Mouse (Mus musculus) cerebellum, adult 2 months (tissue): ENCODE results near the gene Gstm7. TPM values are rescaled to one million over a fixed set of nuclear protein-coding genes. Genes with fewer than 3 reads are reported as not detected.
A peak's percentile ranks its signal among the peaks of the same experiment; 100 is the strongest.
"Not testable (repeated sequence)": the region's sequence is repeated elsewhere in the genome, so short reads cannot be mapped to it uniquely, and the experiment has no call there.

ENCODE experiments used
- DNase-seq, 2 experiments: peaks; one replicate each; pipeline ENCODE4 v3.0.0; 2021
- H3K27ac ChIP-seq: fragments of 200-500 bp; 2 replicates; pipeline ENCODE4 v1.5.1; 2012; ENCODE audit warnings: low read length, control low read depth, inconsistent platforms; ENCODE audit not compliant: insufficient read depth
- H3K27me3 ChIP-seq: fragments of 200-500 bp; 2 replicates; pipeline ENCODE4 v1.6.1; 2012; ENCODE audit warnings: inconsistent platforms, mild to moderate bottlenecking, low read length, moderate library complexity; ENCODE audit not compliant: control insufficient read depth, insufficient read depth
- H3K4me1 ChIP-seq: fragments of 200-500 bp; 2 replicates; pipeline ENCODE4 v1.6.1; 2011; ENCODE audit warnings: low read length; ENCODE audit not compliant: control insufficient read depth, insufficient read depth
- H3K4me3 ChIP-seq: fragments of 200-500 bp; replicated peaks from 2 replicates; pipeline ENCODE3; 2011; ENCODE audit warnings: mild to moderate bottlenecking, low read depth, low read length, control low read depth; ENCODE audit not compliant: insufficient read depth
- CTCF ChIP-seq: fragments of 200-500 bp; IDR thresholded peaks from 2 replicates; pipeline ENCODE4 v1.5.1; 2011; ENCODE audit warnings: low read depth, mild to moderate bottlenecking, control low read depth, low read length, moderate library complexity, borderline replicate concordance; ENCODE audit not compliant: insufficient read depth
- POLR2A ChIP-seq: fragments of 200-500 bp; IDR thresholded peaks from 2 replicates; pipeline ENCODE4 v1.6.1; 2011; ENCODE audit warnings: low read length, control low read depth, borderline replicate concordance; ENCODE audit not compliant: insufficient read depth
- WGBS: fragments of 180-500 bp; shearing (Covaris S2); methylation state at CpG from one replicate; pipeline ENCODE4 v1.1.7; 2018; 5-methylcytosine and 5-hydroxymethylcytosine counted together
- polyA plus RNA-seq: library from polyadenylated mRNA; depleted of rRNA; stranded (reverse); fragments of >200 nt; gene quantifications from 2 replicates; pipeline ENCODE4 v1.2.3, GENCODE M21; 2012; rRNA removed

The Gstm7 gene
- 45.9 and 53.9 TPM in 2 replicates for polyA plus RNA-seq

GRCm38 (mm10) chr3:107931670-107932069, at the start of gene Gstm7:
TSS of gene Gstm7 (minus strand) at chr3:107931817.
- Histone ChIP-seq H3K4me1 (0 out of 2 replicates have a peak, but pooled peaks cover 5% of the 10 kb centered on the region), H3K4me3 (peak within 1 kb of the TSS; percentile 48), H3K27ac (peak within 1 kb of the TSS; percentile 8; the same call in 1 of the 2 replicates), H3K27me3 (no peaks in the 10 kb centered on the region)
- peak; percentile 5; the same call in 1 of the 2 replicates for TF ChIP-seq CTCF
- no peak for TF ChIP-seq POLR2A
- WGBS = 7% methylated on average over 10 of the region's 10 CpGs
- DNase-seq = peak; percentile 90 to 94

- H3K27ac ChIP-seq = no peak overlapping the region
- H3K4me1 ChIP-seq = no peaks in the 10 kb centered on the region
- WGBS = 57% methylated on average over 3 of the region's 3 CpGs
- DNase-seq = no peak
- no peak overlapping the region for H3K4me3 ChIP-seq
- TF ChIP-seq POLR2A (no peak), CTCF (no peak)
- no peaks in the 10 kb centered on the region for H3K27me3 ChIP-seq
Measured at GRCm38 (mm10) chr3:107981261-107981660, 49.6 kb upstream of the Gstm7 start.

- DNase-seq = no peak
- no peaks in the 10 kb centered on the region for H3K27me3 ChIP-seq
- H3K4me1 ChIP-seq = no peaks in the 10 kb centered on the region
- TF ChIP-seq CTCF (no peak), POLR2A (no peak)
- no peak overlapping the region for H3K4me3 ChIP-seq
- 84% methylated on average over 3 of the region's 3 CpGs for WGBS
- no peak overlapping the region for H3K27ac ChIP-seq
Measured at GRCm38 (mm10) chr3:107977691-107978090, 46.1 kb upstream of the Gstm7 start.

- Histone ChIP-seq H3K27ac (no peak overlapping the region), H3K4me3 (no peak overlapping the region), H3K4me1 (no peaks in the 10 kb centered on the region), H3K27me3 (no peaks in the 10 kb centered on the region)
- WGBS = 93% methylated on average over 1 of the region's 1 CpGs
- no peak for DNase-seq
- TF ChIP-seq POLR2A (no peak), CTCF (no peak)
Measured at GRCm38 (mm10) chr3:107974237-107974636, 42.6 kb upstream of the Gstm7 start.

- Histone ChIP-seq H3K27ac (no peak overlapping the region), H3K4me1 (no peaks in the 10 kb centered on the region), H3K27me3 (no peaks in the 10 kb centered on the region), H3K4me3 (no peak overlapping the region)
- 89% methylated on average over 3 of the region's 3 CpGs for WGBS
- DNase-seq = no peak
- TF ChIP-seq CTCF (no peak), POLR2A (no peak)
Measured at GRCm38 (mm10) chr3:107972070-107972469, 40.5 kb upstream of the Gstm7 start.

- H3K4me3 ChIP-seq, DNase-seq, H3K27me3 ChIP-seq, H3K27ac ChIP-seq, H3K4me1 ChIP-seq: not testable (repeated sequence)
- 38% methylated on average over 3 of the region's 3 CpGs for WGBS
Measured at GRCm38 (mm10) chr3:107971101-107971500, 39.5 kb upstream of the Gstm7 start.

GRCm38 (mm10) chr3:107968724-107969395, 37.2 kb upstream of the Gstm7 start, which contains the start of gene Gstm3:
TSS of gene Gstm3 (minus strand) at chr3:107969283.
- Histone ChIP-seq H3K4me1 (no peaks in the 10 kb centered on the region), H3K27me3 (no peaks in the 10 kb centered on the region; the same call in 1 of the 2 replicates), H3K27ac (no peak within 1 kb of the TSS), H3K4me3 (no peak within 1 kb of the TSS)
- TF ChIP-seq POLR2A (no peak), CTCF (no peak)
- 73% methylated on average over 13 of the region's 13 CpGs for WGBS
- no peak for DNase-seq

- H3K27ac ChIP-seq = no peak overlapping the region
- no peaks in the 10 kb centered on the region; the same call in 1 of the 2 replicates for H3K27me3 ChIP-seq
- H3K4me3 ChIP-seq = no peak overlapping the region
- DNase-seq = no peak
- WGBS = 98% methylated on average over 5 of the region's 5 CpGs
- no peaks in the 10 kb centered on the region for H3K4me1 ChIP-seq
- TF ChIP-seq CTCF (no peak), POLR2A (no peak)
Measured at GRCm38 (mm10) chr3:107966631-107967030, 35.0 kb upstream of the Gstm7 start.
